11 mouse cellular contexts compared by ENCODE assay signal in the genomic region with DNA sequence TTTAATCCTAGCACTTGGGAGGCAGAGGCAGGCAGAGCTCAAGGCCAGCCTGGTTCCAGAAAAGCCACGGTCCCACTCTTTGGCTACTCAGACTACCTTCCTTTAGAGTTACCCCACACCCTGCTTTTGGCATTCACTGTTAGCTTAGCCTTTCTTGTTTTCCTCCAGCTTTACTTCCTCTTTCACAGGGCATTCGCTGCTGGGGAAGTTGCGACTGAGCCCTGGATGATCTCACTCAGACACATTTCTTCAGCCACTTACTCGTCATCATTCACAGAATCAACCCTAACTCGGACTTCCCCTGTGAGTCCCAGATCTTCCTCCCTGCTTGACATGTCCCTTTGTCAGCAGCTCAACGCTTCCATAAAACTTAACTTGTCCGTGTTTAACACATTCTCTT. TPM values are rescaled to one million over a fixed set of nuclear protein-coding genes. Genes with fewer than 3 reads are reported as not detected.
DNase-seq lines count a peak whose midpoint lies in the region; ATAC-seq and TF ChIP-seq lines count a peak whose summit lies in the region.
"Had no signal": no experiment of that assay in that cellular context is flagged by ENCODE, and none has a peak within 500 bp of the region (broad histone marks: within the 10 kb centered on the region; RNA-seq: fewer than 3 reads in every experiment).

No protein-coding gene starts in this region.

- H3K4me3 ChIP-seq in kidney, adult 2 months (ENCODE audit: insufficient read depth, low read depth, low read length): no peak overlapping the region
- peak overlapping the region; percentile 3 to 22 (median 14) for H3K4me3 ChIP-seq in CH12.LX (replicated peaks in 1 of 3; ENCODE audit: low read depth in 2 of 3, low read length in 2 of 3, poor library complexity in 1 of 3)
- no peak overlapping the region for H3K4me3 ChIP-seq in forebrain, embryonic 10.5 days
- H3K4me3 ChIP-seq: embryonic facial prominence, embryonic 13.5 days; left cerebral cortex, adult 2 months had no signal

- no peak overlapping the region for H3K27ac ChIP-seq in kidney, adult 2 months (ENCODE audit: insufficient read depth, low read depth, low read length)
- peak overlapping the region; percentile 96 for H3K27ac ChIP-seq in CH12.LX (ENCODE audit: insufficient read depth, low read depth)
- no peak overlapping the region for H3K27ac ChIP-seq in forebrain, embryonic 10.5 days
- H3K27ac ChIP-seq: embryonic facial prominence, embryonic 13.5 days; hindbrain, embryonic 14.5 days; left cerebral cortex, adult 2 months had no signal

- no peaks in the 10 kb centered on the region for H3K36me3 ChIP-seq in kidney, adult 2 months (ENCODE audit: control insufficient read depth, insufficient read depth, low read length)
- H3K36me3 ChIP-seq in CH12.LX (replicated peaks in 1 of 2; ENCODE audit: control insufficient read depth in 1 of 2, insufficient read depth in 1 of 2, low read length in 1 of 2): peaks cover 0 to 23% of the 10 kb centered on the region in 2 experiments
- H3K36me3 ChIP-seq in forebrain, embryonic 10.5 days (replicated peaks): peaks cover 4% of the 10 kb centered on the region; the same call in 1 of the 2 replicates
- H3K36me3 ChIP-seq: embryonic facial prominence, embryonic 13.5 days had no signal

- no peaks in the 10 kb centered on the region for H3K9me3 ChIP-seq in CH12.LX (replicated peaks; ENCODE audit: low read length)
- H3K9me3 ChIP-seq in forebrain, embryonic 10.5 days: no peaks in the 10 kb centered on the region
- H3K9me3 ChIP-seq: embryonic facial prominence, embryonic 13.5 days had no signal

- H3K27me3 ChIP-seq in kidney, adult 2 months (replicated peaks; ENCODE audit: control insufficient read depth, insufficient read depth, low read length): no peaks in the 10 kb centered on the region
- H3K27me3 ChIP-seq in CH12.LX (replicated peaks): no peaks in the 10 kb centered on the region
- H3K27me3 ChIP-seq in forebrain, embryonic 10.5 days (ENCODE audit: poor library complexity, severe bottlenecking): no peaks in the 10 kb centered on the region
- H3K27me3 ChIP-seq: embryonic facial prominence, embryonic 13.5 days had no signal

- in situ Hi-C loops in CH12.LX (cut with MboI; ENCODE audit: low pct_ligation_motif_present, low pct_unique_long_range_greater_than_20kb, low sequenced_read_pairs): loop anchor here (5.0 kb wide), 1 partner anchor 41 kb away; no protein-coding TSS in a partner anchor

- peak; percentile 80 for TF ChIP-seq EP300 in CH12.LX (IDR thresholded peaks at IDR 0.05; ENCODE audit: low read length)

- H3K4me1 ChIP-seq in kidney, adult 2 months (ENCODE audit: control insufficient read depth, insufficient read depth, low read length): no peaks in the 10 kb centered on the region
- peaks cover 26 to 80% of the 10 kb centered on the region in 2 experiments for H3K4me1 ChIP-seq in CH12.LX (ENCODE audit: control insufficient read depth in 1 of 2, insufficient read depth in 2 of 2)
- no peaks in the 10 kb centered on the region for H3K4me1 ChIP-seq in forebrain, embryonic 10.5 days
- H3K4me1 ChIP-seq: embryonic facial prominence, embryonic 13.5 days had no signal

- WGBS in kidney, adult 2 months: 69% methylated on average over 7 of the region's 7 CpGs
- WGBS in forebrain, embryonic 10.5 days: 86% methylated on average over 7 of the region's 7 CpGs

- dilution Hi-C loops in CH12.LX (cut with MboI; ENCODE audit: extremely low pct_ligation_motif_present, extremely low pct_unique_long_range_greater_than_20kb, low sequenced_read_pairs): no loop called here

- no peak; the same call in 1 of the 2 replicates for TF ChIP-seq RAD21 in CH12.LX (IDR thresholded peaks at IDR 0.05; ENCODE audit: low read depth, low read length)

- peak; percentile 30 for ATAC-seq in inflammation-experienced regulatory T-cells, adult 6 months
- no peak for ATAC-seq in erythroid progenitor cell, adult 5-6 weeks (replicated peaks; ENCODE audit: low FRiP score, poor library complexity, severe bottlenecking)

- TF ChIP-seq POLR2A in kidney, adult 2 months (IDR thresholded peaks at IDR 0.05; ENCODE audit: low read depth, low read length): no peak
- TF ChIP-seq POLR2A in CH12.LX (IDR thresholded peaks at IDR 0.05; ENCODE audit: low read depth, low read length): peak; percentile 55

- DNase-seq in kidney, adult 2 months: peak; percentile 35
- no peak for DNase-seq in kidney, adult 9 months
- peak; percentile 91 for DNase-seq in CH12.LX (ENCODE audit: extremely low read depth)
- peak; percentile 66 for DNase-seq in naive thymus-derived CD4-positive, alpha-beta T cell, adult 2 months (ENCODE audit: low read depth)
- DNase-seq in MN1 (ENCODE audit: low spot score): no peak
- DNase-seq in forebrain, embryonic 10.5 days (ENCODE audit: extremely low spot score, low spot score): no peak

- H3K4me2 ChIP-seq in CH12.LX (ENCODE audit: insufficient read depth, low read depth, poor library complexity, severe bottlenecking): peak overlapping the region; percentile 78
- H3K4me2 ChIP-seq: embryonic facial prominence, embryonic 13.5 days; hindbrain, embryonic 14.5 days had no signal

- no peak for TF ChIP-seq CTCF in kidney, adult 2 months (conservative IDR thresholded peaks at IDR 0.05; ENCODE audit: insufficient read depth, insufficient read length, low read depth, low read length)
- TF ChIP-seq CTCF in CH12.LX (conservative IDR thresholded peaks at IDR 0.05 in 1 of 2, IDR thresholded peaks at IDR 0.05 in 1 of 2; ENCODE audit: low read depth in 2 of 2, low read length in 2 of 2): no peak

- H3K9ac ChIP-seq in CH12.LX (ENCODE audit: insufficient read depth, low read depth): peak overlapping the region; percentile 67
- H3K9ac ChIP-seq: embryonic facial prominence, embryonic 13.5 days; hindbrain, embryonic 14.5 days had no signal

- H3K79me2 ChIP-seq in CH12.LX (replicated peaks; ENCODE audit: control insufficient read depth, extremely low read depth, insufficient read depth, poor library complexity, severe bottlenecking): peaks cover 5% of the 10 kb centered on the region

TF ChIP-seq in CH12.LX, 34 proteins besides CTCF, POLR2A, EP300 and RAD21 (continues in another document):
- TF ChIP-seq RCOR1 (conservative IDR thresholded peaks at IDR 0.05; ENCODE audit: low read depth, low read length) (0 out of 2 replicates have a peak, but pooled peaks have one; percentile 29), MYC (IDR thresholded peaks at IDR 0.05; ENCODE audit: low read depth, low read length) (peak; percentile 67; the same call in 1 of the 2 replicates), KAT2A (IDR thresholded peaks at IDR 0.05; ENCODE audit: insufficient replicate concordance, low read length) (no peak), ETS1 (conservative IDR thresholded peaks at IDR 0.05; ENCODE audit: low read depth, low read length) (peak; percentile 94), MEF2A (IDR thresholded peaks at IDR 0.05; ENCODE audit: borderline replicate concordance, low read depth, low read length) (peak; percentile 60; the same call in 1 of the 2 replicates), TCF12 (IDR thresholded peaks at IDR 0.05; ENCODE audit: low read depth, low read length) (peak; percentile 72), SMC3 (IDR thresholded peaks at IDR 0.05; ENCODE audit: low read depth, low read length) (no peak), IRF4 (IDR thresholded peaks at IDR 0.05; ENCODE audit: low read depth, low read length) (peak; percentile 80), MAFK (IDR thresholded peaks at IDR 0.05; ENCODE audit: insufficient replicate concordance, low read length) (0 out of 2 replicates have a peak, but pooled peaks have one; percentile 43), ELF1 (IDR thresholded peaks at IDR 0.05; ENCODE audit: low read depth, low read length) (peak; percentile 78), HCFC1 (IDR thresholded peaks at IDR 0.05; ENCODE audit: low read depth, low read length) (0 out of 2 replicates have a peak, but pooled peaks have one; percentile 16), JUN (IDR thresholded peaks at IDR 0.05; ENCODE audit: insufficient read depth, low read depth, low read length) (peak; percentile 84), NRF1 (IDR thresholded peaks at IDR 0.05; ENCODE audit: low read depth, low read length) (no peak), TBP (conservative IDR thresholded peaks at IDR 0.05; ENCODE audit: low read depth, low read length) (peak; percentile 79), GABPA (IDR thresholded peaks at IDR 0.05; ENCODE audit: insufficient replicate concordance, low read depth, low read length) (no peak), BHLHE40 (IDR thresholded peaks at IDR 0.05; ENCODE audit: low read depth, low read length) (peak; percentile 39; the same call in 1 of the 2 replicates), NELFE (IDR thresholded peaks at IDR 0.05; ENCODE audit: low read depth, low read length) (0 out of 2 replicates have a peak, but pooled peaks have one; percentile 35), E2F4 (IDR thresholded peaks at IDR 0.05; ENCODE audit: insufficient replicate concordance, low read depth, low read length) (no peak), USF1 (IDR thresholded peaks at IDR 0.05; ENCODE audit: low read depth, low read length) (no peak), JUND (conservative IDR thresholded peaks at IDR 0.05; ENCODE audit: low read depth, low read length) (peak; percentile 78), POLR2AphosphoS2 (IDR thresholded peaks at IDR 0.05; ENCODE audit: low read depth, low read length) (no peak), USF2 (conservative IDR thresholded peaks at IDR 0.05; ENCODE audit: low read depth, low read length) (no peak), ZC3H11A (IDR thresholded peaks at IDR 0.05; ENCODE audit: low read depth, low read length) (no peak), CHD2 (IDR thresholded peaks at IDR 0.05; ENCODE audit: low read length) (0 out of 2 replicates have a peak, but pooled peaks have one; percentile 61), ZKSCAN1 (IDR thresholded peaks at IDR 0.05; ENCODE audit: borderline replicate concordance, low read depth, low read length) (no peak), ZNF384 (IDR thresholded peaks at IDR 0.05; ENCODE audit: low read depth, low read length) (no peak), PAX5 (IDR thresholded peaks at IDR 0.05; ENCODE audit: low read length) (no peak), MAZ (IDR thresholded peaks at IDR 0.05; ENCODE audit: low read depth, low read length) (no peak)

RNA-seq across cellular contexts. Expression of gene Mgat4a, which starts 49.1 kb away (rescaled TPM):
- polyA plus RNA-seq in kidney, adult 2 months (2012; rRNA removed): 12.8 and 12.9 TPM in 2 replicates
- total RNA-seq in CH12.LX (2012; rRNA removed): 23.2 and 25.1 TPM in 2 replicates
- 22.9 and 25.4 TPM in 2 replicates for total RNA-seq in CH12.LX (2014; rRNA removed)
- 19.9 and 22.3 TPM in 2 replicates for polyA plus RNA-seq in CH12.LX (2012; ENCODE audit: insufficient read length, low read depth)
- polyA plus RNA-seq in inflammation-experienced regulatory T-cells, adult 6 months (2017; shearing (Covaris generic)): 10 to 100 TPM in 1 of 3 experiments, 1 to 10 TPM in 2; 4.4 to 13.2 (median 9.5) TPM
- total RNA-seq in erythroid progenitor cell, adult 5-6 weeks (2015; ENCODE audit: low replicate concordance): 3.4 and 4.7 TPM in 2 replicates
- total RNA-seq in erythroid progenitor cell, adult 5-6 weeks (2017; ENCODE audit: low replicate concordance): 0.91 and 2.6 TPM in 2 replicates
- 1.9 and 2.5 TPM in 2 replicates for polyA plus RNA-seq in forebrain, embryonic 10.5 days (2016; fragmentation: Nextera tagmentation; extraction: Ambion mirVana)

Comparison
In these comparisons a context has a peak if more than half of its experiments do, and no peak if none do; other contexts are left out.
1. DNase-seq: peak in kidney, adult 2 months (single experiment), CH12.LX (single experiment) and naive thymus-derived CD4-positive, alpha-beta T cell, adult 2 months (single experiment); none in kidney, adult 9 months (single experiment), MN1 (single experiment) and forebrain, embryonic 10.5 days (single experiment).
2. H3K4me3 ChIP-seq: peak in CH12.LX (3 of 3); none in kidney, adult 2 months (single experiment) and forebrain, embryonic 10.5 days (single experiment).